Mouse (Mus musculus) cerebral cortex, adult 2 months (tissue): ENCODE measurements around the gene Gm20683.

Source experiments
- WGBS: fragments of 180-500 bp; shearing (Covaris S2); methylation state at CpG from one replicate; pipeline ENCODE4 v1.1.7; 2018; 5-methylcytosine and 5-hydroxymethylcytosine counted together

Gm20683 gene

DNA sequence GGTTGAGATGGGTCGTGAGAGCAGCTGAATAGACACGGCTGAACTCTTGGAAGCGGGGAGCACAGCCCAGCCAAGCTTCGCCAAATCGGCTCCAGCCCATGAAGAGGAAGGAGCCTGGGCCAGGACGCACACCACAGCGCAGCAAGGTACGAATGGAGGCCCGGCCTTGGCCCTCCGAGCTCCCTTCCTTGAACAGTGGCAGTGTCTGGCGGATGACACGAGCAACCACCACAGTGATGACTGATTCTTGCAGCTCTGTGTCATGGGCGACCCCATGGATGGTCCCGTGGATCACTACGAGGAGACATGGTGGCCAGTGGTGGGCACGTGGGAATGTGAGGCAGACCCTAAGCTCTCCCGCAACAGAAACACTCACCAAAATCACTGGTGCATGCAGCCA, 46.6 kb downstream of the Gm20683 start:
- WGBS = 69% methylated on average over 17 of the region's 17 CpGs

- 44% methylated on average over 13 of the region's 13 CpGs for WGBS
Measured at GRCm38 (mm10) chr17:25794197-25794596, 47.4 kb downstream of the Gm20683 start.

GRCm38 (mm10) chr17:25792615-25793014, 48.9 kb downstream of the Gm20683 start, which contains the start of gene Fam173a:
TSS of gene Fam173a (minus strand) at chr17:25792901.
- WGBS = 1% methylated on average over 14 of the region's 14 CpGs

DNA sequence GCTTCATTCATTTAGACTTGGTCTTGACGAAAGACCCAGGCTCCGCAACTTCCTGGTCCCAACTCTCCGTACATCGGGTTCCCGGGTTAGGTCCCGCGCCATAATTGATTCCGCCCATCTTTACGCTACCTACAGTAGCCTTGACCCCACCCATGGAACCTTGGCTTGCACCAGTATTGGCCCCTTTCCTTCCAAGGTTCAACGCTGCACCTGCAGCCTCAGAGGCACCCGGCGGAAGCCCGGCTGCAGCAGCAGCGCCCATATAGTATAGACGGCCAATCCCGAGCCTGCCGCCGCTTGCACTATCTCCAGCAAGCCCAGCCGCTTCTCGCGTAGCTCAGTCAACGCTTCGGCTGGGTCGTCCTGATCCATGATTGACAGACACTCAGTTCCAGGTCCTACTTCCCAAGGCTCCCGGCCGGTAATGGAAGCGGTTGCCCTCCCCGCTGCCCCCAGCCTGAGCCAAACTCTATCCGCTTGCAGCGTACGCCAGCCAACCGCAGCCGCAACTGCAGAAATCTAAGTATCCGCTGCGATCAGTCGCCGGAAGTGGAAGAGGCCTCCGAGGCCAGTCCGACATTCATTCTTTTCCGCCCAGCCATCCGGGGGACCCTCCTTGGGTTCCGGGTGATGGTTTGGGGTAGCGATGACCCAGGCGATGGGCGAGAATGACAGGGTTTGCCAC, 49.6 kb downstream of the Gm20683 start:
- under 1% methylated on average over 45 of the region's 45 CpGs for WGBS

DNA sequence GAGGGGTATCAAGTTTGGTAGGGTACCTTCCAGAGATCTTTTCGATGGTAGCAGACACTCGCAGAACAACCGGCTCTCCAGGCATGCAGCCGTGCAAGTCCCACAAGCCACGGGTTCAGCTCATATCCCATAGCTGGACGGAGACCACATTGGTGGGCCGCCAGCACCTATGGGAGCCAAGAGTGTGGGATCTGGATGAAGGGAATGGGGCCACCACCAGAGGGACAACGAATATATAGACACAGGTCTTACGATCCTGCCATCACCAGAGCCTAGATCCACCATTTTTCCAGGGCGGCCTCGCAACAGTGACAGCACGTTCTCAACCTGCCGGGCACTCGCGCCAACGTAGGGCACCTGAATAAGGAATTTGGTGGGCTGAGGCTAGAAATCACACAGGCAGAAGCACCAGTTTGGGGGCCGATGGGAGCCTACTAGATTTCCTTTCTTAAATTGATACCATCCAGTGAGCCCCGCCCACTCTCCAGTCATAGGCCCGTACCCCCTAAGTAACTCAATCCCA, 50.2 kb downstream of the Gm20683 start:
- WGBS = 16% methylated on average over 19 of the region's 19 CpGs

- 92% methylated on average over 9 of the region's 9 CpGs for WGBS
Measured at GRCm38 (mm10) chr17:25786781-25787504, 54.6 kb downstream of the Gm20683 start.

GRCm38 (mm10) chr17:25786280-25786679, 55.3 kb downstream of the Gm20683 start, which contains the start of gene Ccdc78:
TSS of gene Ccdc78 (plus strand) at chr17:25786580.
- WGBS = 79% methylated on average over 3 of the region's 3 CpGs

DNA sequence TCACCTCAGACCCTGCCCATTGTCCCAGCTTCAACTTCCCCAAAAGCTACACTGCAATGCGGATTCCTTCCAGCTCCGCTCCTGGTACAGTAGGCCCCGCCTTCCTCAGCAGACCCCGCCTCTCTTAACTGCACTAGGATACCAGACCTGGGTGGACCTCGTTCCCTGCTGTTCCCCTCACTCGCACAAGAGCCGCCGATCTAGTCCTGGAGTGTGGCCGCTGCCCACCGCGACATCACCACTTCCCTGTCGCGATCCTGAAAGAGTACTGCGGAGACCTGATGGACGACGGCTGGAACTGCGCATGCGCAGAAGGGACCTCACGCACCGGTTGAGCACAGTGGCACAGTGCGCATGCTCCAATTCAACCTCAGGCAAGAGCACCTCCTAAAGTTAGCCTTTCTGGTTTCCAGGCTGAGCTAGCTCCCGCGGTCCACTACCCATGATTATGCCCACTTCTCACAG, 56.2 kb downstream of the Gm20683 start, which contains the start of gene Haghl:
Haghl (minus strand) TSS at position 393 of the 465 bp plus-strand sequence.
- 0% methylated on average over 23 of the region's 23 CpGs for WGBS
